Mouse (Mus musculus): Measurements from ENCODE around the gene Dcaf1. TPM values are rescaled to one million over a fixed set of nuclear protein-coding genes. Genes with fewer than 3 reads are reported as not detected.

Gene Dcaf1
- total RNA-seq, 1 experiment from 2014 or later, result 25.1 TPM

DNA sequence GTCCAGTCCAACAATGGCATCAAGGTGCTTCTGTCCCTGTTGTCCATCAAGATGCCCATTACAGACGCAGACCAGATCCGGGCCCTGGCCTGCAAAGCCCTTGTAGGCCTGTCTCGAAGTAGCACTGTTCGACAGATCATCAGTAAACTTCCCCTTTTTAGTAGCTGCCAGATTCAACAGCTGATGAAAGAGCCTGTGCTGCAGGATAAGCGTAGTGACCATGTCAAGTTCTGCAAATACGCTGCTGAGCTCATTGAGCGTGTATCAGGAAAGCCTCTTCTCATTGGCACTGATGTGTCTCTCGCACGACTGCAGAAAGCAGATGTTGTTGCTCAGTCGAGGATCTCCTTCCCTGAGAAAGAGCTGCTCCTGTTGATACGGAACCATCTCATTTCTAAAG is 36.4 kb downstream of the Dcaf1 start:
- ATAC-seq (replicated peaks; ENCODE audit: insufficient number of reproducible peaks, low FRiP score, low TSS enrichment, poor library complexity, severe bottlenecking), result no peak

DNA sequence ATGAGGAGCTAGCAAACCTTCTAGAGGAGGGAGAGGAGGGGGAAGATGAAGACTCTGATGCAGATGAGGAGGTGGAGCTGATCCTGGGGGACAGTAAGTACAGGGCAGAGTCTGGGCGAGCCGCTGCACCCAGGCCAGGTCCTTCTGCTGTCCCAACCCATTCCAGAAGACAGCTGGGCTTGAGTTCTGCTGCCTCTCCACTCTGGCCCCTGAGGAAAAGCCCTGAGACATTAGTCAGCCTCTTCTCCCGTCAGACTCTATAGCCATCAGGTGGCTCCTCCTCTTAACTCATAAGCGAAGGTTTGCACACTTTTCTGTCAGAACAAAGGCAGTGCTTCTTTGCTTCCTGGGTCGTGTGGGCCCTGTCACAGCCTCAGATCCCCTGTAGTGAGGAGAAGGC is 52.5 kb downstream of the Dcaf1 start:
- ATAC-seq (replicated peaks; ENCODE audit: insufficient number of reproducible peaks, low FRiP score, low TSS enrichment, poor library complexity, severe bottlenecking), result no peak

DNA sequence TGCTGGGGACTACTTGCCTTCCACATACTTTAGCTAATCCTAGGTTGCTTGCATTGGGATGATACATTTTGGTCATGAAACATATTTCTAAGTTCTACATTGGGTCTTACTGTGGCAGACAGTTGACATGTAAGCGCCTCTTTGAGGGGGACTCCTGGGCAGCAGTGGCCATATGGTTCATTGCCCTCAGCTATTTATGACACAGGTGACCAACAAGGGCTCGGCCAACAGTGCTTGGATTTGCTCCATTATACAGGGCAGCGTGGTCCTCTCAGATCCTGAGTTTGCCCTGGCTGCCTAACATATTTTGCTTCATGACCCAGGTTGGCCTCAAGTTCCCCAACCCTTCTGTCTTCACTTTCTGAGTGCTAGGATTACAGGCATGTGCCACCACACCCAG is 55.0 kb downstream of the Dcaf1 start:
- no peak for ATAC-seq (replicated peaks; ENCODE audit: insufficient number of reproducible peaks, low FRiP score, low TSS enrichment, poor library complexity, severe bottlenecking)

DNA sequence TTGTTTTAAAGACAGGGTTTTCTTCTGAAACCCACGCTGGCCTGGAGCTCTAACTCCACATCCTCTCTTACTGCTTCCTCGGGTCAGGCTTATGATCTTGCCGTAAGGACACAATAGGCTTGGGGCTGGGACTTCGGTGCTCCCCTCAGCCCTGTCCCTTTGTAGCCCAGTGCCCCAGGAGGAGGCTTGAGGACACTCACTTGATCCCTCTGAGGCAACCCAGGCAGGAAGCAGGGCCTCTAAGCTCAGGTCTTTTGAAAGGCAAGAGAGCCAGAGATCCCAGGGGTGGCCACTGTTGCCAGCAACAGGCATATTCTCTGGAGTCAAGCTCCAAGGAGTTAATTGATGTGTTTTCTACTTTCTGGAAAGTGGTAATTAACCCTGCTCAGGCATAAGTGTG is 57.8 kb downstream of the Dcaf1 start:
- no peak for ATAC-seq (replicated peaks; ENCODE audit: insufficient number of reproducible peaks, low FRiP score, low TSS enrichment, poor library complexity, severe bottlenecking)

DNA sequence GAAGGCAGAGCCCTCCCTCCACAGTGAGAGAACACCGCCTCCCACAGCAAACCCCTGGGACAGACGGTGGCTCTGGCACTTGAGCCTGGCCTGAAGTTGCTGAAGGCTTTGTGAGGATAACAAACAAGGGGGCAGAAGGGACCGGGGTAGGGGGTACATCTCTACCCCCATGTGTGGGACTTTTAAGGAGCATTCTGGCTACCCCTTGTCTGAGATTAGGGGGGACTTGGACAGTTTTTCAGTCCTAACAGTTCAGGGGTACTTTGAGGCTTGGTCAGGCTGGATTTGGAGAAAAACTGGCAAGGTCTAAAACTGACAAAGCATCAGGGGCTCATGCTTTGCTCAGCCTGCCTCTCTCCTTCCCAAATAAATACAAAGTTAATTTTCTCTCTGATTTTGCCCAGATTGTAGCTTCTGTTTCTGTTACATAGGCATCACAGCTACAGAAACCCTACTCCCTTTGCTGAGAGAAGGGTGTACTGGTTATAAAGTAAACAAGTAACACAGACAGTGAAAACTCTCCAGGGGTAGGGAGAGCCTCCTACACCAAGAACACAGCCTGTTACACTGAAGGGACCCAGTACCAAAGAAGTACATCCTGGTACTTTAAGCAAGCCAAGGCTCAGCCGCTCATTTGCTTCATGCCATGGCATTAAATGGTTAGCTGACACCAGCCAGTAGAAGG is 59.5 kb downstream of the Dcaf1 start:
- no peak for ATAC-seq (replicated peaks; ENCODE audit: insufficient number of reproducible peaks, low FRiP score, low TSS enrichment, poor library complexity, severe bottlenecking)

DNA sequence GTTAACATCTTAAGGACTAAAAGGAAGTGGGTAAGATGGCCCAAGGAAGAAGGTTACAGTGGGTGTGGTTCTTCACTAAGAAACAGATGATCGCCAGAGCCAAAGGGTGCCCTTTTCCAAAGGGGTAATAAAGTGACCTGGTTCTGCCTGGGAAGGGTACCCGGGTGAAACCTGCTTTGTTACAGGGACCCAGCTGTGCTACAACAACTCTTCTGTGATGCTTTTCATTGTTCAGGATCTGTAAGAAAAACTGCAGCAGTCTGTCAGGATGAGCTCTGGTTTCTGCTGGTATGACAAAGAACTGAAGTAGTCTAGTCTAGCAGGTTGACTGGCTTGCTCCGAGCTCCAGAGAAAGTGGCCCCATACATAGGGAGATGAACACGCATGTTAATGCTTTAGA is 60.5 kb downstream of the Dcaf1 start:
- ATAC-seq (replicated peaks; ENCODE audit: insufficient number of reproducible peaks, low FRiP score, low TSS enrichment, poor library complexity, severe bottlenecking), result no peak

DNA sequence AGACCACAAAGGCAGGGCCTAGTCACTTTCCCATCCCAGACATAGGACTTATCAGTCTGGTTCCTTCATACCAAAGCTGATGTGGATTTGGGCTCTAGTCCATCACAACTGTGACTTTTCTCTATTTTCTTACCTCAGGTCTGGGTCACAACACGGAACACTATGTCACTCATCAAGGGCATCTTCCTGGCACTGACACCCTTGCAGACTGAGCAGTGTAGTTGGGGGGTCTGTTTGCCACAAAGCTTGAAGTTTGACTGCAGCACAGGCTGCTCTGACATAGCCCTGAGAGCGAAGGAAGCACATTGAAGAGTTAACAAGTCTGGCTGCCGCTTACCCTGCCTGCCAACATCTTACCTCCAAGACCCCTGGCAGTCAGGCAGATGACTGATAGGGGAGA is 61.4 kb downstream of the Dcaf1 start:
- no peak for ATAC-seq (replicated peaks; ENCODE audit: insufficient number of reproducible peaks, low FRiP score, low TSS enrichment, poor library complexity, severe bottlenecking)

DNA sequence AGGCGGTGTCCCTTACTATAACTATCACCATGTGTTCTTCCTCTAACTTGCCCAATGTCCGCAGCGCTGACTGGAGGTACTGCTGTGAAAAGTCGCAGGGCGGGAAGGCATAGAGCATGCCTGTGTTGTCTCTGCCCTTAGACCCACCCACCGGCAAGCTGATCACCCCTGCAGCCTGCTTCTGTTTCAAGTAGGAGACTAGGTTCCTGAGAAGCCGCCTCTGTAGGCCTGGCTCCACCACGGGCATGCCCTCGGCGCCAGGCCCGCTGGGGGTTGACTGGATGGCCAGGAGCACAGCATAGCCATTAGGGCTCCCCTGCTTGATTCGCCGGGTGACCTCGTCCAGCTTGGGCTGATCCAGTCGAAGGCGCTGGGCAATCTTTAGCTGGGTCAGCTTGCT is 62.6 kb downstream of the Dcaf1 start:
- ATAC-seq (replicated peaks; ENCODE audit: insufficient number of reproducible peaks, low FRiP score, low TSS enrichment, poor library complexity, severe bottlenecking), result no peak

DNA sequence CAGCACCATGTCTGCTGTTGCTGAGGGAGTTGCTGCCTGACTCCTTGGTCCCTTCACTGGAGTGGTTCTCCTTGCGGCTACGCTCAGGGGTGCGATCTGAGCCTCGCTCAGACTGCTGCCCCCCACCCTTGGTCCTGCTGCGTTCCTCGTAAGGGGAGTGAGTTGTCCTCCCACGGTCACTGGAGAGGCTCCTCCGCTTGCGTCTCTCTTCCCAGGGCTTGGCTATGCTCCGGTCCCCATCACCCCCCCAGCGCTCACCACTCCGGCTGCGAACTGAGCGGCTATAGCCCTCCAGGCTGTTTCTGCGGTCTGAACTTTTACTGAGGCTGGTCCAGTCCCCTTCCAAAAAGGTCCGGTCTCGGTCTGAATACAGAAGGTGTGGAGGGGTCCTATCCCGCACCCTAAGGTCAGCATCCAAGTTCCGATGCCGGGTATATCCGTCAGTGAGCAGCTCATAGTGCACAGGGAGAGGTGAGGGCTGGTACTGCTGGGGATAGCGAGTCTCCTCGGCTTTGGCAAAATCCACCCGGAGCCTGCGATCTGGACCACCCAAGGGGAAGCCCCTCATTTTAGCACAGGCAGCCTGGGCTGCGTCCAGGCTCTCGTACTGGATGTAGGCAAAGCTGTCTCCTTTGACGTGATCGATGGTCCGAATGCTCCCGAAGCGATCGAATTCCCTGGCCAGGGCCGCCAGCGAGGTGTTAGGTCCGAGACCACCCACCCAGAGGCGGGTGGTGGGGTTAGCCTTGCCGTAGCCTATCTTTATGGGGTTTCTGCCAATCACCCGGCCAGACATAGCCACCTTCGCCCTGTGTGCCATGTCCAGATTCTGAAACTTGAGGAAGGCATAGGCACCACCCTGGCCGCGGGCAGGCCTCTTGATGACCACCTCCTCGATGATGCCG is 63.6 kb downstream of the Dcaf1 start:
- ATAC-seq (replicated peaks; ENCODE audit: insufficient number of reproducible peaks, low FRiP score, low TSS enrichment, poor library complexity, severe bottlenecking), result no peak

DNA sequence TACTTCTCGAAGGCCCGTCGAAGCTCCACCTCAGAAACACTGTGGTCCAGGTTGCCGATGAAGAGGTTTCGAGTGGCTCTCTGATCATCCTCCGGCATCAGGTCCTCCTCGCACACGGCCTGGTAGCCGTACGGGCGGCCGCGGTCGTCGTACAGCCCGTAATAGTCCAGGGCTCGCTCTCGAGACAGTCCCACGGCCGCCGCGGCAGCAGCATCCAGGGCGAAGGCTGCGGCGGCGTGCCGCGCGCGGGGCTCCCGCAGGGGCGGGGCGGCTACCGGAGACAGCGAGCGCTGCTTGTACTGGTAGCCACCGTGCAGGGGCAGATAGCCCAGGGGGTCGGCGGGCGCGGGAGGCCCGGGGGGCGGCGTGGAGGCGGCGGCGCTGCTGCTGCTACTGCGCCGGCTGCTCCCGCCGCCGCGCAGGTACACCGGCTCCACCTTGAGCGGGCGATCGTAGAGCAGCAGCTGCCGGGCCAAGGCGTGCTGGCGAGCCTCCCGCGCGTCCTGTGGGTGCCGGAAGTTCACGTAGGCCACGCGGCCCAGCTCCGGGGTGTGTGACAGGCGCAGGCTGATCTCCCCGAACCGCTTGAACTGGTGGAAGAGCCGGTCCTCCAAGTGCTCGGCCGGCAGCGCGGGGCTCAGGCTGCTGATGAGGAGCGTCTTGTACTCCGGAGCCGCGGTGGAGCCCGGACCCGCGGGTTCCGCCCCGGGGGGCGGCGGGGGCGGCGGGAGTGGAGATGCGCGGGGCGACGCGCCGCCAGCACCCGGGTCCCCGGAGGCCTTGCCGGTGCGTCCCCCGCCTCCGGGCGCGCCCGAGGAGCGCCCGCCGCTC is 64.4 kb downstream of the Dcaf1 start:
- ATAC-seq (replicated peaks; ENCODE audit: insufficient number of reproducible peaks, low FRiP score, low TSS enrichment, poor library complexity, severe bottlenecking), result no peak

DNA sequence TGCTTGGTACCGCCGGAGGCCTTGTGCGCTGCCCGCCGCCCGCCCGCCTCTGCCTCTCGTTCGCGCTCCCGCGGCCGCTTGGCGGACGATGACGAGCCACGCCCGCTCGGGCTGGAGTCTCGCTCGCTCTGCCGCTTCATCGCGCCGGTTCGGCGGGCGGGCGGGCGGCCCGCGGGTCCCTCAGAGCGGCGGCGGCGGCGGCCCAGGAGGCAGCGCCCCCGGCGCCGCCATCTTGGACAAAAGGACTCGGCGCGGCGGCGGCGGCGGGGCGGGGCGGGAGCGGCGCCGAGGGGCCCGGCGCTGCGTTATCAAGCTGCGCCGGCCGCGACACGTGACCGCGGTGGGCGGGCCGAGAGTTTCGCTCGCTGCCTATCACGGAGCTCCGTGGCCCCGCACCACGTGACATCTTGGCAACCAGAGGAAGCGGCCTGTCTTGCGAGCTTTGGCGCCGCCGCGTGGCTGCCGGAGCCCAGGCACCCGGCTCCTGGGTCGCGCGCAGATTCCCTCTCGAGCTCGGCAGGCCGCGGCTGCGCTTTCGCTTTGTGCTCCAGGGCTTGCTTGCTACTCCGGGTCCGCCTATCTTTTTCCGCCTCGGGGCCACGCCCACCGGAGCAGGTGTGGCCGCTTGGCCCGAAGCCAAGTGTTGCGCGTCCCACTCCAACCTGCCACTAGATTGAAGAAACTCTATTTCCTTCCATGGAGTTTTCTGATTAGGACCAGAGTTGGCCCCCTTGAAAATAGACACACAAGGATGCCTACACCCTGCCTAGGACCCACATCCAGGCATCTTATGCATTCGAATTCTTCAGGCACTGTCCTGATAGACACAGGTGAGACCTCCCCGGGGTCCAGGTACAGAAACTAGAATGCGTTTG is 65.4 kb downstream of the Dcaf1 start, which contains the start of gene Rbm15b:
Gene Rbm15b, minus strand, starts transcription at position 601 of the 875 bp plus-strand sequence.
- peak; percentile 52 for ATAC-seq (replicated peaks; ENCODE audit: insufficient number of reproducible peaks, low FRiP score, low TSS enrichment, poor library complexity, severe bottlenecking)

DNA sequence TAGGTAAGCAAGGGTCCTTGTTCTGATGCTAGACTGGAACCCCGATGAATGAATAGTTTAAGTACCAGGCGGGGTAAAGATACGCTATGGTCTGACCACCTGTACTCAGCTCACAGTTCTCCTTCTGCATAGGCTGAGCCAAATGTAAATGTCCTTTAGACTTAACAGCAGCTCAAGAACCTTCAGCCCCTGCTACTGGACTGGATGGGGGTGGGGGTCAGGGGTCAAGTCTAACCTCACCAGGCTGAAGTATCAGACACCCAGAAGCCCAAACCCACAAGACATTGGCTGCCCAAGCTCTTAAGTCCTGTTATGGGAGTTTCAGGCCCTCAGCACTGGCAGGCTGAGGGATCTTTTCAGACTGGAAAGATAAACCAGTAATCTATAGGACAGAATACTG is 66.7 kb downstream of the Dcaf1 start:
- ATAC-seq (replicated peaks; ENCODE audit: insufficient number of reproducible peaks, low FRiP score, low TSS enrichment, poor library complexity, severe bottlenecking), result no peak

DNA sequence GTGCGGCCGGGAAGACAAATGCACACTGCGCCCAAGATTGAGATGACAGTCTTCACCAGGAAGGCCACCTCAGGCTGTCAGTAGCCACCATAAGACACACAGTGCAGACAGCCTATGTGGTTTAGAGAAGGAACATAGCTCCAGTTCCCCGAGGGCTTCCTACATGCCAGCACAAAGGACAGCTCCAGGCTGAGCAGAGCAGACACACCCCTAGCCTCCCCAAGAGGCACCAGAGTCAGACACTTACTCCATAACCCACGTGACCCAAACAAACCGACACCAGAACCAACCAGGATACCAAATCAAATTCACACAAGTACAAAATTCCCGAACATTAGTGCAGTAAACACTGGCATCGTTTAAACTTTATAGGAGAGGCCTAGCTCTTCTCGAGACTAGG is 67.6 kb downstream of the Dcaf1 start:
- ATAC-seq (replicated peaks; ENCODE audit: insufficient number of reproducible peaks, low FRiP score, low TSS enrichment, poor library complexity, severe bottlenecking), result no peak

DNA sequence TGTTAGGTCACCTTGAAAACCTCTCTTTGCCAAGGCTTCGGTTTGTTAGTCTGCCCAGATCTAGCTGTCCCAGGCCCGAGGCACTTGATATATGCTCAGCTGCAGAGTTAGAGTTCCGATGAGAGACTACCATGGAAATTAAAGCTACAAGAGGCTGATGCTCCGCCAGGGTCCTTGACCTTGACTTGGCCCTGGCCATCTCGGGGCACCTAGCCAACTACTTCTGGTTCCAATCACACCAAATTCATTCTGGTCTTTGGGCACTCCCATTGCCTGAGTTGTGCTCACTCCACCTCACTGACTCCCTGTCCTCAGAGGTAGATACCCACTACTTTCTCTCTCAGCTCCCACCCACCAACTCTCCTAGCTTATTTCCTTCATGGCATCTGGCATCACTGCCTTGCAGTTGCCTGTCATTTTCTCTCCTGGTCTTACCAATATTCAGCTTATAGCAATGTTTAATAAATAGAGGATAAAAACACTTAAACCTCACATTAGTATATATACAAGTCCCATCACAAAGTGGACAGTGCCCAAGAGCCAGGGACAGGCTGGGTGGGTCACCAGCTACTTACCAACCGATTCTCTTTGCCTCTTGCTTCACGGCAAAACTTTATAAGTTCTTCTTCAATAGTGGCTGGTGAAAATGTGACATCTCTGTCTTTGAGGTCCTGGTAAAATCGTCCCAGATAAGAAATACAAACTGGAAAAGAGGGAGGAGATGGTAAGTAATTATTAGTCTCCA is 69.0 kb downstream of the Dcaf1 start:
- ATAC-seq (replicated peaks; ENCODE audit: insufficient number of reproducible peaks, low FRiP score, low TSS enrichment, poor library complexity, severe bottlenecking), result no peak

DNA sequence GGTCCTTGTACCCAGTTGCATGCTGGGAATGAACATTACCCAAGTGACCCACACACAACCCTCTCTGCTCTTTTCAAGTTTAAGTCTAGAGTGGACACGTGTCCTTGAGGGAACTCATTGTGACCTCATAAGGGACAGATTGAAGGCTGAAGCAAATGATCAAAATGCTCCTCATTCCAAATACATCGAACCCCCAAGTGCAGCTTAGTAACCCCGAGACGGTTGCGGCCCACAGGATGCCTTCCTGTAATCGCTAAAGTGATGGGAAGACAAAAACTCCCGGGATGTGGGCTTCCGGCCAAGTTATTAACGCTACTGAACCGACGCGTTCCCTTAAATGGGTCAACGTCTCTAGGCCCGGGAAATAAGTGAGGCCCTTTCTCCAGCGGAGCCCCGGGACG is 69.7 kb downstream of the Dcaf1 start:
- no peak for ATAC-seq (replicated peaks; ENCODE audit: insufficient number of reproducible peaks, low FRiP score, low TSS enrichment, poor library complexity, severe bottlenecking)

DNA sequence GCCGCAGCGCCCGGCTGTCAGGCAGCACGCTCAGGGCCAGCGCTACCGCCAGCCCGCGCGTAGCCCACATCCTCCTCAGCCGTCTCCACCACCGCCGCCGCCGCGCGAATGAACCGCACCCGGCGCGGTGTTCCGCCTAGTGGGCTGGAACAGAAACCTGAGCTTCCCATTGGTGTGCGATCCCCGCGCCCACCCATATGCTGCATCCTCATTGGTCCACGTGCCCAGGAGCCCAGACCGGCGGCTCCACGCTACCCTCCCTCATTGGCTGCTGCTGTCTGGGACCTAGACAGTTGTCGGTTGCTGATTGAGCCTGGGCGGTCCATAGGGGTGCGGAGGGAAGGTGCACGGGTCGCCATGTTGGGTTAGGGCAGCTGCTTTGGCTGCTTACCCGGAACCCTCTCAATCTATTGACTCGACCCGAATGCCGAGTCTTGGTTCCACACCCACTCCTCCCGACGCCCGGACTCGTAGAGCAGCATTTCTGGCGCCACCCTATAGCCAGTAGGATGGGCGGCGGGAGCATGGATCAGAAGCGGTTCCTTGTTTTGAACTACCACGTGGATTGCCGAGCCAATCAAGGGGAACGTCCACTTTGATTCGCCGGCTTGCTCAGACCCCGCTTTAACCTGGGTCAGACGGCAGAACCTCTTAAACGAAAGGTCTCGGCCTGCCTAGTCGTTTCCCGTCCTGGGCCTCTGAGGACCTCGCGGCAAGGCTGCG is 70.3 kb downstream of the Dcaf1 start, which contains the start of gene Manf:
Gene Manf, minus strand, starts transcription at position 151 of the 723 bp plus-strand sequence.
- peak; percentile 90 for ATAC-seq (replicated peaks; ENCODE audit: insufficient number of reproducible peaks, low FRiP score, low TSS enrichment, poor library complexity, severe bottlenecking)

DNA sequence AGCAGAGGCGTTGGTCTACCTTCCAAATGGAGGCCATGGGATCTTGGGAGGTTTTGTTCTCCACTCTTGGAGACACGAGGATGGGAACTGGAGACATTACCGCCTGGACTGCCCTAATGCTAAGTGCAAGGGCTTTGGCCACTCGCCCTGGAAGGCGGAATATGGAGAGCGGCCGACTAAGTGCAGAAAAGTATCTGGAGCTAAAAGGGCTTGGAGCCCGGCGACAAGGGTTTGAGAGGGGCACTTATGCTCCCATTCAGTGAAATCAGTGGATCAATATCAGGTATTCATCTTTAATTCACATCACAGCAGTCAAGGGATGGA is 70.8 kb downstream of the Dcaf1 start:
- ATAC-seq (replicated peaks; ENCODE audit: insufficient number of reproducible peaks, low FRiP score, low TSS enrichment, poor library complexity, severe bottlenecking), result no peak
